Mouse (Mus musculus): ENCODE measurements around the gene Ccdc124. TPM values are rescaled to one million over a fixed set of nuclear protein-coding genes. Genes with fewer than 3 reads are reported as not detected.

The Ccdc124 gene
- polyA plus RNA-seq, 1 experiment = 62.8 TPM

DNA sequence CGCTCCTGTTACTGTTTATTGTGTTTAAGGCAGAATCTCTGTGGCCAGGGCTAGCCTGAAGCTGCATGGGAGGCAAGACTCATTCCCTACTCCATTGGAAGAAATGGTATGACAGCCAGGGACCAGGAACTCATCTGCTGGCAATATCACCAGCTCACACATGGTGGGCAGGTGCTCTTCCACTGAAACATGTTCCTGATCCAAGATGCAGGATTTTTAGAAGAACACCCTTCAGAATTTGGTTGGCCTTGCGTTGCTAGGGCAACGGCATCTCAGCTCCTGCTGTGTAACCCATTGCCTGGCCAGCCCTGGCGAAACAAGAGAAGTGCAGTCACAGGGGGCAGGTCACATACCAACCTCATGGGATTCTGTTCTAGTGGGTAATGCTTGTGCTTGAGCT, 5.8 kb upstream of the Ccdc124 start:
- Histone ChIP-seq H3K27me3 (ENCODE audit: control insufficient read depth, insufficient read depth, low read length, poor library complexity, severe bottlenecking) (no peaks in the 10 kb centered on the region), H3K9ac (ENCODE audit: low read depth, poor library complexity, severe bottlenecking) (no peak overlapping the region), H3K36me3 (ENCODE audit: control insufficient read depth, insufficient read depth, low read length, poor library complexity, severe bottlenecking) (no peaks in the 10 kb centered on the region), H3K27ac (ENCODE audit: insufficient read depth, low read length) (peak overlapping the region; percentile 48), H3K4me1 (ENCODE audit: control insufficient read depth, insufficient read depth, low read length) (peaks cover 10% of the 10 kb centered on the region), H3K9me3 (replicated peaks; ENCODE audit: control insufficient read depth, insufficient read depth, low read length, poor library complexity, severe bottlenecking) (no peaks in the 10 kb centered on the region), H3K4me3 (ENCODE audit: low read depth, low read length) (no peak overlapping the region)
- TF ChIP-seq CTCF (IDR thresholded peaks at IDR 0.05; ENCODE audit: low read depth, low read length) = no peak
- TF ChIP-seq POLR2A (IDR thresholded peaks at IDR 0.05; ENCODE audit: insufficient read depth, low read length) = no peak
- TF ChIP-seq EP300 (IDR thresholded peaks at IDR 0.05; ENCODE audit: insufficient read depth, low read depth, low read length) = no peak

GRCm38 (mm10) chr8:70878178-70878577, 4.4 kb upstream of the Ccdc124 start:
- Histone ChIP-seq H3K27me3 (ENCODE audit: control insufficient read depth, insufficient read depth, low read length, poor library complexity, severe bottlenecking) (no peaks in the 10 kb centered on the region), H3K4me3 (ENCODE audit: low read depth, low read length) (no peak overlapping the region), H3K9ac (ENCODE audit: low read depth, poor library complexity, severe bottlenecking) (no peak overlapping the region), H3K9me3 (replicated peaks; ENCODE audit: control insufficient read depth, insufficient read depth, low read length, poor library complexity, severe bottlenecking) (no peaks in the 10 kb centered on the region), H3K36me3 (ENCODE audit: control insufficient read depth, insufficient read depth, low read length, poor library complexity, severe bottlenecking) (no peaks in the 10 kb centered on the region), H3K4me1 (ENCODE audit: control insufficient read depth, insufficient read depth, low read length) (peaks cover 10% of the 10 kb centered on the region), H3K27ac (ENCODE audit: insufficient read depth, low read length) (peak overlapping the region; percentile 5; the same call in 1 of the 2 replicates)
- TF ChIP-seq POLR2A (IDR thresholded peaks at IDR 0.05; ENCODE audit: insufficient read depth, low read length) (no peak), EP300 (IDR thresholded peaks at IDR 0.05; ENCODE audit: insufficient read depth, low read depth, low read length) (no peak), CTCF (IDR thresholded peaks at IDR 0.05; ENCODE audit: low read depth, low read length) (no peak)

DNA sequence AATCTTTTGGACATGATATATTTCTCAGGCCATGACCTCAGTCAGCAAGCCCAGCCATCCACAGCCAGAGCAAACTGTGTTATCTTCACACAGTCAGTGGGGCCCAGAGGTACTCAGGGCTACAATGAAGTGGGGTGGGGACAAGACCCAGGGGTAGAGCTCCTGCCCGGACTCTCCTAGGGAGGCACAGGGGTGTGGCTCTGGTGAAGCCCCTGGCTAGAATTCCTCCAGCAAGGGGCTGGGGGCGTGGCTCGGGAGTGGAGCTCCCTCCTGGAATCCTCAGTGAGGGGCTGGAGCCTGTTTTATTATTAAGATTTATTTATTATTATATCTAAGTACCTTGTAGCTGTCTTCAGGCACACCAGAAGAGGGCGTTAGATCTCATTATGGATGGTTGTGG, 2.6 kb upstream of the Ccdc124 start:
- Histone ChIP-seq H3K27ac (ENCODE audit: insufficient read depth, low read length) (peak overlapping the region; percentile 12; the same call in 1 of the 2 replicates), H3K36me3 (ENCODE audit: control insufficient read depth, insufficient read depth, low read length, poor library complexity, severe bottlenecking) (no peaks in the 10 kb centered on the region), H3K27me3 (ENCODE audit: control insufficient read depth, insufficient read depth, low read length, poor library complexity, severe bottlenecking) (no peaks in the 10 kb centered on the region), H3K4me3 (ENCODE audit: low read depth, low read length) (no peak overlapping the region), H3K9ac (ENCODE audit: low read depth, poor library complexity, severe bottlenecking) (no peak overlapping the region), H3K9me3 (replicated peaks; ENCODE audit: control insufficient read depth, insufficient read depth, low read length, poor library complexity, severe bottlenecking) (no peaks in the 10 kb centered on the region), H3K4me1 (ENCODE audit: control insufficient read depth, insufficient read depth, low read length) (peaks cover 14% of the 10 kb centered on the region)
- TF ChIP-seq EP300 (IDR thresholded peaks at IDR 0.05; ENCODE audit: insufficient read depth, low read depth, low read length) = 0 out of 2 replicates have a peak, but pooled peaks have one; percentile 2
- no peak for TF ChIP-seq CTCF (IDR thresholded peaks at IDR 0.05; ENCODE audit: low read depth, low read length)
- no peak for TF ChIP-seq POLR2A (IDR thresholded peaks at IDR 0.05; ENCODE audit: insufficient read depth, low read length)

DNA sequence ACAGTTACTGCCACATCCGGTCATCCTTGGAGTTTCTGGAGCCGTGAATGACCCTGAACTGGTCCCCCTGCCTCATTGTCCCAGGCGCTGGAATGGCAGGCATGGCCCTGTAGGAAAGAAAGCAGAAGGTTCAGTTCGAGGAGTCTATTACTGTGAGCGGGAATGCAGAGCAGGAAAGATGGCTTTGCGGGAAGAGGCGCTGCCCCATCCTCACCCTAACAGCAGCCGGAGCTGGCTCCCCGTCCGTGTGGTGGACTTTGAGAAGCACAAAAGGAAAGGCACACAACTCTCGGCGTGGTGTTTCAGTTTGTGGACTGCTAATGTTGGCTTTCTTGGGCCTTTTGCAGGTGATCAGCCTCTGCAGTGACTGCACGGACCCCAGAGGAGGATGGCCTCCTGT, 706 bp upstream of the Ccdc124 start:
- peak overlapping the region; percentile 42 for H3K27ac ChIP-seq (ENCODE audit: insufficient read depth, low read length)
- H3K9ac ChIP-seq (ENCODE audit: low read depth, poor library complexity, severe bottlenecking) = peak overlapping the region; percentile 80
- peak overlapping the region; percentile 8; the same call in 1 of the 2 replicates for H3K4me3 ChIP-seq (ENCODE audit: low read depth, low read length)

GRCm38 (mm10) chr8:70872643-70873363, 932 bp downstream of the Ccdc124 start:
- no peaks in the 10 kb centered on the region for H3K27me3 ChIP-seq (ENCODE audit: control insufficient read depth, insufficient read depth, low read length, poor library complexity, severe bottlenecking)
- H3K36me3 ChIP-seq (ENCODE audit: control insufficient read depth, insufficient read depth, low read length, poor library complexity, severe bottlenecking) = no peaks in the 10 kb centered on the region; the same call in 1 of the 2 replicates
- H3K4me1 ChIP-seq (ENCODE audit: control insufficient read depth, insufficient read depth, low read length) = peaks cover 4% of the 10 kb centered on the region
- TF ChIP-seq EP300 (IDR thresholded peaks at IDR 0.05; ENCODE audit: insufficient read depth, low read depth, low read length) = no peak
- TF ChIP-seq CTCF (IDR thresholded peaks at IDR 0.05; ENCODE audit: low read depth, low read length) = no peak
- TF ChIP-seq POLR2A (IDR thresholded peaks at IDR 0.05; ENCODE audit: insufficient read depth, low read length) = no peak
- H3K4me3 ChIP-seq (ENCODE audit: low read depth, low read length) = peak overlapping the region; percentile 88
- peak overlapping the region; percentile 64 for H3K27ac ChIP-seq (ENCODE audit: insufficient read depth, low read length)
- H3K9me3 ChIP-seq (replicated peaks; ENCODE audit: control insufficient read depth, insufficient read depth, low read length, poor library complexity, severe bottlenecking) = no peaks in the 10 kb centered on the region
- peak overlapping the region; percentile 80 for H3K9ac ChIP-seq (ENCODE audit: low read depth, poor library complexity, severe bottlenecking)

More for the DNA sequence above, 706 bp upstream of the Ccdc124 start:
- TF ChIP-seq CTCF (IDR thresholded peaks at IDR 0.05; ENCODE audit: low read depth, low read length) = no peak
- no peak for TF ChIP-seq POLR2A (IDR thresholded peaks at IDR 0.05; ENCODE audit: insufficient read depth, low read length)
- no peak for TF ChIP-seq EP300 (IDR thresholded peaks at IDR 0.05; ENCODE audit: insufficient read depth, low read depth, low read length)
- H3K4me1 ChIP-seq (ENCODE audit: control insufficient read depth, insufficient read depth, low read length) = peaks cover 8% of the 10 kb centered on the region
- H3K27me3 ChIP-seq (ENCODE audit: control insufficient read depth, insufficient read depth, low read length, poor library complexity, severe bottlenecking) = no peaks in the 10 kb centered on the region
- H3K9me3 ChIP-seq (replicated peaks; ENCODE audit: control insufficient read depth, insufficient read depth, low read length, poor library complexity, severe bottlenecking) = no peaks in the 10 kb centered on the region
- no peaks in the 10 kb centered on the region for H3K36me3 ChIP-seq (ENCODE audit: control insufficient read depth, insufficient read depth, low read length, poor library complexity, severe bottlenecking)

- Histone ChIP-seq H3K4me3 (ENCODE audit: low read depth, low read length) (no peak overlapping the region), H3K4me1 (ENCODE audit: control insufficient read depth, insufficient read depth, low read length) (peaks cover 4% of the 10 kb centered on the region), H3K27me3 (ENCODE audit: control insufficient read depth, insufficient read depth, low read length, poor library complexity, severe bottlenecking) (no peaks in the 10 kb centered on the region), H3K9me3 (replicated peaks; ENCODE audit: control insufficient read depth, insufficient read depth, low read length, poor library complexity, severe bottlenecking) (no peaks in the 10 kb centered on the region), H3K9ac (ENCODE audit: low read depth, poor library complexity, severe bottlenecking) (no peak overlapping the region), H3K36me3 (ENCODE audit: control insufficient read depth, insufficient read depth, low read length, poor library complexity, severe bottlenecking) (no peaks in the 10 kb centered on the region; the same call in 1 of the 2 replicates), H3K27ac (ENCODE audit: insufficient read depth, low read length) (no peak overlapping the region)
- no peak for TF ChIP-seq CTCF (IDR thresholded peaks at IDR 0.05; ENCODE audit: low read depth, low read length)
- no peak for TF ChIP-seq POLR2A (IDR thresholded peaks at IDR 0.05; ENCODE audit: insufficient read depth, low read length)
Measured at GRCm38 (mm10) chr8:70871195-70871807, 2.4 kb downstream of the Ccdc124 start.
